Mouse (Mus musculus) G1E-ER4 (cell line): Measurements from ENCODE around the gene Lpcat2. TPM values are rescaled to one million over a fixed set of nuclear protein-coding genes. Genes with fewer than 3 reads are reported as not detected.

Source experiments
- GATA1 ChIP-seq: IDR thresholded peaks from one replicate; pipeline ENCODE4 v1.8.0; 2012; ENCODE audit warnings: low read length, inconsistent platforms
- polyA plus RNA-seq: library from polyadenylated mRNA; stranded (reverse); fragments of >175 nt; gene quantifications from 2 replicates; pipeline ENCODE4 v1.2.3, GENCODE M21; 2012

Lpcat2 gene
- polyA plus RNA-seq, 1 experiment = not detected

- TF ChIP-seq GATA1 = no peak
Observed at GRCm38 (mm10) chr8:92895053-92895452, 39.9 kb downstream of the Lpcat2 start.

- no peak for TF ChIP-seq GATA1
Observed at GRCm38 (mm10) chr8:92896056-92896455, 40.9 kb downstream of the Lpcat2 start.

- TF ChIP-seq GATA1 = no peak
Observed at GRCm38 (mm10) chr8:92896611-92897010, 41.5 kb downstream of the Lpcat2 start.

GRCm38 (mm10) chr8:92897794-92898193, 42.7 kb downstream of the Lpcat2 start:
- TF ChIP-seq GATA1 = no peak

GRCm38 (mm10) chr8:92899590-92899989, 44.5 kb downstream of the Lpcat2 start:
- TF ChIP-seq GATA1 = no peak

GRCm38 (mm10) chr8:92901107-92901506, 46.0 kb downstream of the Lpcat2 start, which contains the start of gene Capns2:
Capns2 (plus strand) TSS chr8:92901407.
- TF ChIP-seq GATA1 = no peak

GRCm38 (mm10) chr8:92902981-92903380, 47.8 kb downstream of the Lpcat2 start:
- no peak for TF ChIP-seq GATA1

- TF ChIP-seq GATA1 = no peak
Observed at GRCm38 (mm10) chr8:92903488-92904135, 48.5 kb downstream of the Lpcat2 start.

GRCm38 (mm10) chr8:92906553-92906952, 51.4 kb downstream of the Lpcat2 start:
- no peak for TF ChIP-seq GATA1

GRCm38 (mm10) chr8:92908448-92908847, 53.3 kb downstream of the Lpcat2 start:
- no peak for TF ChIP-seq GATA1

GRCm38 (mm10) chr8:92911477-92911876, 56.3 kb downstream of the Lpcat2 start:
- no peak for TF ChIP-seq GATA1

GRCm38 (mm10) chr8:92913396-92913795, 58.3 kb downstream of the Lpcat2 start:
- TF ChIP-seq GATA1 = no peak

GRCm38 (mm10) chr8:92916082-92916481, 60.9 kb downstream of the Lpcat2 start:
- no peak for TF ChIP-seq GATA1

- no peak for TF ChIP-seq GATA1
Observed at GRCm38 (mm10) chr8:92921768-92922167, 66.6 kb downstream of the Lpcat2 start.

- TF ChIP-seq GATA1 = no peak
Observed at GRCm38 (mm10) chr8:92928986-92929385, 73.8 kb downstream of the Lpcat2 start.

GRCm38 (mm10) chr8:92938056-92938455, 82.9 kb downstream of the Lpcat2 start:
- no peak for TF ChIP-seq GATA1

- TF ChIP-seq GATA1 = no peak
Observed at GRCm38 (mm10) chr8:92949071-92949470, 93.9 kb downstream of the Lpcat2 start.
